Mouse (Mus musculus) hindbrain, embryonic 11.5 days (tissue): ENCODE measurements around the gene Parp1. TPM values are rescaled to one million over a fixed set of nuclear protein-coding genes. Genes with fewer than 3 reads are reported as not detected.
A peak's percentile ranks its signal among the peaks of the same experiment; 100 is the strongest.

Experiments used
- ATAC-seq: fragments of 200-750 bp; cut with Nextera tagmentation; 2 replicates; pipeline ENCODE4 v1.8.0; 2017; ENCODE audit warnings: mild to moderate bottlenecking, moderate TSS enrichment, moderate library complexity; ENCODE audit not compliant: low FRiP score
- DNase-seq: peaks from one replicate; pipeline ENCODE4 v3.0.0-alpha.2; 2015; ENCODE audit warnings: low spot score
- H3K27ac ChIP-seq: fragments of 300-500 bp; sonication (generic); 2 replicates; pipeline ENCODE4 v1.5.1; 2014; ENCODE audit warnings: mild to moderate bottlenecking, low read depth, low read length
- H3K27me3 ChIP-seq: fragments of 300-500 bp; sonication (generic); 2 replicates; pipeline ENCODE4 v1.6.1; 2014; ENCODE audit warnings: mild to moderate bottlenecking, low read length, moderate library complexity, mixed read lengths; ENCODE audit not compliant: control insufficient read depth, insufficient read depth
- H3K36me3 ChIP-seq: fragments of 300-500 bp; sonication (generic); 2 replicates; pipeline ENCODE4 v1.6.1; 2014; ENCODE audit warnings: mild to moderate bottlenecking, low read length, moderate library complexity, mixed read lengths; ENCODE audit not compliant: control insufficient read depth, insufficient read depth
- H3K4me1 ChIP-seq: fragments of 300-500 bp; sonication (generic); replicated peaks from 2 replicates; pipeline ENCODE4 v1.6.1; 2014; ENCODE audit warnings: low read length, mixed read lengths; ENCODE audit not compliant: control insufficient read depth, insufficient read depth
- H3K4me2 ChIP-seq: fragments of 300-500 bp; sonication (generic); replicated peaks from 2 replicates; pipeline ENCODE4 v1.6.1; 2014; ENCODE audit warnings: mild to moderate bottlenecking, low read depth, low read length
- H3K4me3 ChIP-seq: fragments of 300-500 bp; sonication (generic); 2 replicates; pipeline ENCODE4 v1.5.1; 2014; ENCODE audit warnings: low read depth, low read length
- H3K9ac ChIP-seq: fragments of 300-500 bp; sonication (generic); 2 replicates; pipeline ENCODE4 v1.6.1; 2014; ENCODE audit warnings: low read depth, low read length
- H3K9me3 ChIP-seq: fragments of 300-500 bp; sonication (generic); 2 replicates; pipeline ENCODE4 v1.6.1; 2016; ENCODE audit warnings: low read length; ENCODE audit not compliant: control insufficient read depth
- WGBS: fragments of 180-500 bp; shearing (Covaris S2); extraction: QIAGEN DNeasy Blood & Tissue Kit; methylation state at CpG from one replicate; pipeline ENCODE4 v1.1.7; 2014; 5-methylcytosine and 5-hydroxymethylcytosine counted together
- polyA plus RNA-seq: library from polyadenylated mRNA; unstranded; fragments of >200 nt; fragmentation: Nextera tagmentation; extraction: Ambion mirVana; gene quantifications from 2 replicates; pipeline ENCODE4 v1.2.1, GENCODE M21; 2014

Gene Parp1
- polyA plus RNA-seq, 1 experiment from 2014 or later, result 141 TPM

DNA sequence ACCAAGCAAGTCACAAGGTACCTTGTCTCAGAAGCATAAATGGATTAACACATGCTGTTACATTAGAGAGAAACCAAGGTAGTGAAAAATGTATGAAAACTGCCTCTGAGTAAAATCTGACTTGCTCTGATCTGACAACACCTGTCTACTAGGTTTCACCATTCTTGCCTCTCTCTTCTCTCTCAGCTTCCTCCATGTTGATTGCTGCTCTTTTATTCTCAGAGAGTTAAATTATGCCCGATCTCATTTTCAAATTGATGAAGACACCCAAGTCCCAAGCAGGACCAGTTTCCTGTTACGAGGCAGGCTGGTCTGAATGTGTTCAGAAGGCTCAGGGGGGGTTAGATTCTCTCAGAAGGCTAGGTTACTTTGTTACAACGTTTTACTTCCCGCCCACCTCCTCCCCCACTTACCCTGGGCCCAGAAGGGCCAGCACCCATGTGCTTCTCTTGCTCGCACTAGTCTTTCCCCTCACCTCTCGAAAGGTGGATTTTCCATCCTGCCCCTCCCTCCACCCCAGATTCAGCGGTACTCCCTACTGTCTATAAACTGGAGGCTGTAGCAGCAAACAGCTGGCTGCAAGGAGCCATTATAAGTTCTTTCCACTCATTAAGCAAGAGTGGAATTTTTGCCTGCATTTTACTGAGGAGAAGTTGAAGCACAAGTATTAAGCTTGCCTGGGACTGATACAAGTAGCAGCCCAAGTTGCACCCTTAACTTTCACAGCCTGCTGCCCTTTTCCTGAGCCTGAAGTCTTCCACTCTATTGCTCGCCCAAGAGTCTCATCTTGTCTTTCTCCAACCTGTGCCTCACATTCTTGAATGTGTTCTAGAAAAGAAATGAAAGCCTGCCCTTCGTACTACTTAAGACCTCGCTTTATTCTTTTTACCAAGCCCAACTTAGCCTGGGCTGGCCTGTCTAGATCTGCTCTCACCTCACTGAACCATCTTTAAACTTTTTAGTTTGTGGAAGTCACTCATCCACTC lies 71.0 kb downstream of the Parp1 start:
- Histone ChIP-seq H3K36me3 (no peaks in the 10 kb centered on the region), H3K27me3 (no peaks in the 10 kb centered on the region), H3K27ac (peak overlapping the region; percentile 90; the same call in 1 of the 2 replicates), H3K4me1 (peaks cover 3% of the 10 kb centered on the region; the same call in 1 of the 2 replicates), H3K9me3 (no peaks in the 10 kb centered on the region), H3K9ac (peak overlapping the region; percentile 100), H3K4me3 (peak overlapping the region; percentile 98), H3K4me2 (peak overlapping the region; percentile 80)
- ATAC-seq, result no peak
- peak; percentile 17 for DNase-seq
- WGBS, result 50% methylated on average over 10 of the region's 10 CpGs

DNA sequence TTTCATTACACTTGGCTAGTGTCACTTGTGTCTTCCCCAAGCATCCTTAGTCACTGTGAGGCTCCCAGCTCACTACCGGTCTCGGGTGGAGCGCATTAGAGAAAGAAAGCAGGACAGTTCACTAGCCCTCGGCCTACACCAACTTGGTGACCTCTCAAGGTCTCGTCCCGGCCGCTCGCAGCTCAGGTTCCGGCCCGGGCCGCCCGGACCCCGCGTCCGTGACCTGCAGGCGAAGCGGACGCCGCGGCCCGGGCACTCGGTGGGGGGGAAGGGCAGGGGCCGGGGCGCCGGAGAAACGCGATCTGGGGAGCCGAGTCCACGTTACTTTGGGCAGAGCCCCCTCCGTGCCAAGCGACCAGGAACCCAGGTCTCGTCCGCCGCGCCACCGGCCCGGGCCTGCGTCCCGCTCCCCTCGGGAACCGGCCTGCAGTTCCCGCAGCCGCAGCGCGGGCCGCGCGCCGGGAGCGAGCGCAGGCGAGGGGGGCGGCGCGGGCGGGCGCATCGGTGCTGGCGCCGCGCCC lies 71.9 kb downstream of the Parp1 start:
- WGBS, result 0% methylated on average over 27 of the region's 61 CpGs
- DNase-seq, result peak; percentile 77
- Histone ChIP-seq H3K4me2 (peak overlapping the region; percentile 80), H3K4me1 (peaks cover 3% of the 10 kb centered on the region; the same call in 1 of the 2 replicates), H3K4me3 (peak overlapping the region; percentile 98), H3K9me3 (no peaks in the 10 kb centered on the region), H3K27me3 (no peaks in the 10 kb centered on the region), H3K27ac (peak overlapping the region; percentile 90), H3K9ac (peak overlapping the region; percentile 100), H3K36me3 (no peaks in the 10 kb centered on the region)
- peak; percentile 77 for ATAC-seq

DNA sequence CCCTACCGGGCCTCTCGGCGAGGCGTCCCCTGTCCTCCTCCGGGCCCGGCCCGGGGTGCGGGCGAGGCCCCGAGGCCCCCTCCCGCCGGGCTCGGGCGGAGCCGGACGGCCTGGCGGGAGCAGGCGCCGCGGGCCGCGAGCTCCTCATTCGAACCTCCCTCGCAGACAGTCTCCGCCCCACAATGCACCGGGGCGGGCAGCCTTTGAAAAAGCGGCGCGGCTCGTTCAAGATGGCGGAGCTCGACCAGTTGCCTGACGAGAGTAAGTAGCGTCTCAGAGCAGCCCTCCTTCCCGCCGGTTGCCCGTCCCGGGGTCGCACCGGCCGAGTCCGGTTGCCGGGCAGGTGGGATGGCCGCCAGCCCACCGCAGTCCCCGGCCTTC lies 72.4 kb downstream of the Parp1 start, which contains the start of gene Lin9:
Lin9 (plus strand) TSS at position 14 of the 381 bp plus-strand sequence.
- peak within 1 kb of the TSS; percentile 98 for H3K4me3 ChIP-seq
- peak within 1 kb of the TSS; percentile 90 for H3K27ac ChIP-seq
- no peaks in the 10 kb centered on the region for H3K9me3 ChIP-seq
- DNase-seq (peak; percentile 97), ATAC-seq (peak; percentile 92)
- H3K27me3 ChIP-seq, result no peaks in the 10 kb centered on the region
- WGBS, result under 1% methylated on average over 43 of the region's 47 CpGs
- peak within 1 kb of the TSS; percentile 100 for H3K9ac ChIP-seq
- peaks cover 3% of the 10 kb centered on the region; the same call in 1 of the 2 replicates for H3K4me1 ChIP-seq
- H3K4me2 ChIP-seq, result peak within 1 kb of the TSS; percentile 80
- H3K36me3 ChIP-seq, result no peaks in the 10 kb centered on the region

DNA sequence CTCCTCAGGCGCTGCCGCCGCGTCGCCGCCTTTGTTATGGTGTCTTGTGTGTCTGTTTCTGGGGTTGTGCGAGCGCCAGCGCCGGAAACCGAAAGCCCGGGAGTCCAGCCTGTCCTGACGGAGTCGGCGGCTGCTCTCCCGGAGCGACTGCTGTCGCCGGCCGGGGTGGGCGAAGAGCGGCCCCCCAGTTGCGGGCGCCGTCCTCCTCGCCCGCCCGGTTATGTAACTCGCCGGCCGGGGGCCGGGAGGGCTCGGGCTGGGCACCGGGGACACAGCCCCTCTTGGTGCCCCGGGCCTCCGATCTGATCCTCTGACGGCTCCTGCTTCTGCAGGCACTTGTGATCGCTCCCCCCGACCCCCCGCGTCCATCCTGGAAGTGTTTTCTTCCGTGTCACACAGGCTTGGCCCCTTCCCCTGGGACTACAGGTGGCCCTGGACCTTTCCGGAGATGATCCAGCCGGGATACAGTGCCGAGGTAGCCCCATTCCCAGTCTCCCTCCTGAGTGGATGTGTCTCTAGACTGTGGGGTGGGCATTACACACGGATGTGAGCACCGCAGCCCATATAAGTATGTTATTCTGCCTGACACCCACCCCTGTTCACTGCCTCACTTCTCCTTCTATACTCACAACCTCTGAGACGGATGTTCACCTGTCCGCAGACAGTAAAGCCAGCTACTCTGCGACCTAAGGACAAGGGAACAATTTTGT lies 72.9 kb downstream of the Parp1 start:
- Histone ChIP-seq H3K27ac (peak overlapping the region; percentile 90), H3K4me1 (peaks cover 3% of the 10 kb centered on the region; the same call in 1 of the 2 replicates), H3K36me3 (no peaks in the 10 kb centered on the region), H3K9ac (peak overlapping the region; percentile 100), H3K4me2 (peak overlapping the region; percentile 80), H3K27me3 (no peaks in the 10 kb centered on the region), H3K9me3 (no peaks in the 10 kb centered on the region), H3K4me3 (peak overlapping the region; percentile 98)
- 5% methylated on average over 40 of the region's 50 CpGs for WGBS
- ATAC-seq (peak; percentile 51), DNase-seq (peak; percentile 71)

DNA sequence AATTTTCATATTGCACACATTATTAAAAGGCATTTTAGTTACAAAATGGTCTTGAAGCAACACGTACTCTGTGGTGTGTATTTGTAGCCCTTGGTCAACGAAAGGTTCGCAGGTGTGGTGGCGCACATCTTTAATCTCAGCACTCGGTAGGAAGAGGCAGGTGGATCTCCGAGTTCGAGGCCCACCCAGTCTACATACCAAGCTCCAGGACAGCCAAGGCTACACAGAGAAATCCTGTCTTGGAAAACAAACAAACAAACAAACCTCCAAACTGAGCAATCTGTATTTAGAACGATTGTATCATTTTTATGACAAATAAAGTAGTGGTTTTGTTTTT lies 73.5 kb downstream of the Parp1 start:
- Histone ChIP-seq H3K9me3 (no peaks in the 10 kb centered on the region), H3K27ac (no peak overlapping the region), H3K9ac (peak overlapping the region; percentile 100), H3K4me3 (peak overlapping the region; percentile 98), H3K36me3 (no peaks in the 10 kb centered on the region), H3K4me1 (peaks cover 3% of the 10 kb centered on the region; the same call in 1 of the 2 replicates), H3K4me2 (peak overlapping the region; percentile 80), H3K27me3 (no peaks in the 10 kb centered on the region)
- no peak for ATAC-seq
- no peak for DNase-seq
- WGBS, result 86% methylated on average over 8 of the region's 8 CpGs

Other genes with a start within 250 kb of the Parp1 start
- 2.9 and 4.3 TPM in 2 replicates for gene Itpkb, start 238.4 kb upstream of the Parp1 start, polyA plus RNA-seq
- 0.85 and 1.0 TPM in 2 replicates for gene Stum, start 85.4 kb upstream of the Parp1 start, polyA plus RNA-seq
- gene Lin9, start 72.2 kb downstream of the Parp1 start, polyA plus RNA-seq, result 22.4 and 25.9 TPM in 2 replicates
- gene Mixl1, start 128.1 kb downstream of the Parp1 start, polyA plus RNA-seq, result 0.13 TPM in 1 of 2 replicates, not detected in the other
- gene Acbd3, start 157.1 kb downstream of the Parp1 start, polyA plus RNA-seq, result 24.8 and 27.7 TPM in 2 replicates
- 3,542 and 3,682 TPM in 2 replicates for gene H3f3a, start 245.0 kb downstream of the Parp1 start, polyA plus RNA-seq